Mouse (Mus musculus) adrenal gland, postnatal 14 days (tissue): ENCODE measurements around the gene Mybpc2. TPM values are rescaled to one million over a fixed set of nuclear protein-coding genes. Genes with fewer than 3 reads are reported as not detected.

Experiments used
- DNase-seq: peaks from one replicate; pipeline ENCODE4 v3.0.0; 2021; ENCODE audit warnings: mixed read lengths
- total RNA-seq: library from RNA; stranded (reverse); gene quantifications from 2 replicates; pipeline ENCODE4 v1.2.3, GENCODE M21; 2021

Mybpc2 gene
- total RNA-seq, 1 experiment from 2014 or later: 0.26 TPM

- DNase-seq: no peak
Measured at GRCm38 (mm10) chr7:44546274-44546673, 21.8 kb upstream of the Mybpc2 start.

GRCm38 (mm10) chr7:44543071-44543470 lies 18.6 kb upstream of the Mybpc2 start:
- no peak for DNase-seq

- DNase-seq: no peak
Measured at GRCm38 (mm10) chr7:44542555-44542954, 18.1 kb upstream of the Mybpc2 start.

- no peak for DNase-seq
Measured at GRCm38 (mm10) chr7:44538756-44539624, 14.5 kb upstream of the Mybpc2 start.

GRCm38 (mm10) chr7:44537496-44537895 lies 13.0 kb upstream of the Mybpc2 start:
- DNase-seq: no peak

GRCm38 (mm10) chr7:44537009-44537408 lies 12.6 kb upstream of the Mybpc2 start:
- no peak for DNase-seq

GRCm38 (mm10) chr7:44536590-44536968 lies 12.1 kb upstream of the Mybpc2 start:
- DNase-seq: no peak

- no peak for DNase-seq
Measured at GRCm38 (mm10) chr7:44535657-44536589, 11.5 kb upstream of the Mybpc2 start.

- DNase-seq: no peak
Measured at GRCm38 (mm10) chr7:44534656-44535441, 10.4 kb upstream of the Mybpc2 start.

- no peak for DNase-seq
Measured at GRCm38 (mm10) chr7:44534242-44534641, 9.8 kb upstream of the Mybpc2 start.

- no peak for DNase-seq
Measured at GRCm38 (mm10) chr7:44533746-44534045, 9.2 kb upstream of the Mybpc2 start.

GRCm38 (mm10) chr7:44532918-44533745 lies 8.7 kb upstream of the Mybpc2 start:
- DNase-seq: no peak

- DNase-seq: no peak
Measured at GRCm38 (mm10) chr7:44531946-44532732, 7.7 kb upstream of the Mybpc2 start, which contains the start of gene Spib. Gene Spib, minus strand, starts transcription at chr7:44532071.

GRCm38 (mm10) chr7:44531207-44531606 lies 6.8 kb upstream of the Mybpc2 start:
- no peak for DNase-seq

- DNase-seq: no peak
Measured at GRCm38 (mm10) chr7:44530507-44530906, 6.1 kb upstream of the Mybpc2 start.

- no peak for DNase-seq
Measured at GRCm38 (mm10) chr7:44529518-44529917, 5.1 kb upstream of the Mybpc2 start.

GRCm38 (mm10) chr7:44527483-44528398 lies 3.3 kb upstream of the Mybpc2 start:
- peak; percentile 85 for DNase-seq

- no peak for DNase-seq
Measured at GRCm38 (mm10) chr7:44526414-44527154, 2.1 kb upstream of the Mybpc2 start.
